Mouse (Mus musculus) urinary bladder, postnatal 25 days (tissue): Measurements from ENCODE around the gene Klf3.

Experiments
- DNase-seq: peaks from one replicate; pipeline ENCODE4 v3.0.0; 2022; ENCODE audit warnings: low spot score

The Klf3 gene

GRCm38 (mm10) chr5:64835295-64835694 lies 32.1 kb downstream of the Klf3 start:
- no peak for DNase-seq

GRCm38 (mm10) chr5:64839016-64839599 lies 35.9 kb downstream of the Klf3 start:
- no peak for DNase-seq

GRCm38 (mm10) chr5:64840087-64840486 lies 36.9 kb downstream of the Klf3 start:
- DNase-seq, result no peak

- no peak for DNase-seq
Measured at GRCm38 (mm10) chr5:64844622-64845021, 41.4 kb downstream of the Klf3 start.

GRCm38 (mm10) chr5:64847305-64847704 lies 44.1 kb downstream of the Klf3 start:
- no peak for DNase-seq

- no peak for DNase-seq
Measured at GRCm38 (mm10) chr5:64849892-64850291, 46.7 kb downstream of the Klf3 start.

- DNase-seq, result no peak
Measured at GRCm38 (mm10) chr5:64852656-64853398, 49.6 kb downstream of the Klf3 start.

- DNase-seq, result no peak
Measured at GRCm38 (mm10) chr5:64853421-64853820, 50.2 kb downstream of the Klf3 start.

GRCm38 (mm10) chr5:64855199-64855598 lies 52.0 kb downstream of the Klf3 start:
- no peak for DNase-seq

GRCm38 (mm10) chr5:64860900-64861470 lies 57.8 kb downstream of the Klf3 start:
- DNase-seq, result peak; percentile 27

GRCm38 (mm10) chr5:64861471-64862199 lies 58.4 kb downstream of the Klf3 start:
- DNase-seq, result peak; percentile 31

- DNase-seq, result no peak
Measured at GRCm38 (mm10) chr5:64862269-64862668, 59.1 kb downstream of the Klf3 start.

GRCm38 (mm10) chr5:64864699-64865108 lies 61.5 kb downstream of the Klf3 start:
- peak; percentile 36 for DNase-seq

GRCm38 (mm10) chr5:64865219-64865964 lies 62.2 kb downstream of the Klf3 start:
- no peak for DNase-seq

- peak; percentile 79 for DNase-seq
Measured at GRCm38 (mm10) chr5:64866331-64867050, 63.3 kb downstream of the Klf3 start.

- DNase-seq, result no peak
Measured at GRCm38 (mm10) chr5:64867124-64867523, 63.9 kb downstream of the Klf3 start.

- no peak for DNase-seq
Measured at GRCm38 (mm10) chr5:64867551-64867950, 64.4 kb downstream of the Klf3 start.

GRCm38 (mm10) chr5:64876086-64876830 lies 73.1 kb downstream of the Klf3 start:
- no peak for DNase-seq

GRCm38 (mm10) chr5:64877235-64878026 lies 74.2 kb downstream of the Klf3 start:
- DNase-seq, result no peak

- DNase-seq, result peak; percentile 29
Measured at GRCm38 (mm10) chr5:64878027-64878425, 74.8 kb downstream of the Klf3 start.
